Mouse (Mus musculus) CH12.LX (cell line): ENCODE measurements at regions not wholly inside any gene's neighbourhood (a gene's known extent, or its start where the extent isn't known, plus 50 kb on each side); places are given as distances from the start of the nearest gene placed in this dataset.

ENCODE experiments used
- DNase-seq: peaks from one replicate; pipeline ENCODE4 v3.0.0-alpha.2; 2013; ENCODE audit errors: extremely low read depth
- H3K27ac ChIP-seq: 2 replicates; pipeline ENCODE4 v1.5.1; 2012; ENCODE audit warnings: low read depth, mild to moderate bottlenecking, control low read depth, moderate library complexity; ENCODE audit not compliant: insufficient read depth
- H3K27me3 ChIP-seq: replicated peaks from 2 replicates; pipeline ENCODE3; 2012; ENCODE audit warnings: inconsistent platforms
- H3K36me3 ChIP-seq, 2 experiments: replicated peaks in 1 of 2; 2 replicates each; pipeline versions ENCODE3 to v1.6.1; 2012; ENCODE audit warnings: inconsistent platforms in 1 of 2, low read length in 1 of 2, mild to moderate bottlenecking in 1 of 2, mixed read lengths in 1 of 2, moderate library complexity in 1 of 2; ENCODE audit not compliant: control insufficient read depth in 1 of 2, insufficient read depth in 1 of 2
- H3K4me1 ChIP-seq, 2 experiments: 2 replicates each; pipeline ENCODE4 v1.6.1; 2012; ENCODE audit warnings: inconsistent platforms in 1 of 2, moderate library complexity in 1 of 2; ENCODE audit not compliant: insufficient read depth in 2 of 2, control insufficient read depth in 1 of 2
- H3K4me2 ChIP-seq: 2 replicates; pipeline ENCODE4 v1.6.1; 2012; ENCODE audit warnings: low read depth, mild to moderate bottlenecking, control low read depth; ENCODE audit not compliant: poor library complexity, insufficient read depth, severe bottlenecking
- H3K4me3 ChIP-seq, 3 experiments: fragments of 150-350 bp in 1 of 3; sonication (generic) in 1 of 3; replicated peaks in 1 of 3; 2 replicates each; pipeline versions ENCODE3 to v1.5.1; 2011 to 2012; ENCODE audit warnings: low read depth in 2 of 3, low read length in 2 of 3, mild to moderate bottlenecking in 2 of 3, moderate library complexity in 2 of 3, control low read depth in 1 of 3, improper control_type of control experiment in 1 of 3, inconsistent platforms in 1 of 3, mixed read lengths in 1 of 3; ENCODE audit not compliant: poor library complexity in 1 of 3
- H3K79me2 ChIP-seq: replicated peaks from 2 replicates; pipeline ENCODE4 v1.6.1; 2012; ENCODE audit warnings: mild to moderate bottlenecking, moderate library complexity; ENCODE audit not compliant: control insufficient read depth, poor library complexity, insufficient read depth, severe bottlenecking; ENCODE audit errors: extremely low read depth
- H3K9ac ChIP-seq: 2 replicates; pipeline ENCODE4 v1.6.1; 2012; ENCODE audit warnings: low read depth, mild to moderate bottlenecking, control low read depth, moderate library complexity; ENCODE audit not compliant: insufficient read depth
- H3K9me3 ChIP-seq: replicated peaks from 2 replicates; pipeline ENCODE3; 2012; ENCODE audit warnings: low read length, inconsistent platforms, mixed read lengths
- BHLHE40 ChIP-seq: IDR thresholded peaks from 2 replicates; pipeline ENCODE4 v1.6.1; 2011; ENCODE audit warnings: mild to moderate bottlenecking, low read depth, low read length, improper control_type of control experiment
- CHD2 ChIP-seq: IDR thresholded peaks from 2 replicates; pipeline ENCODE4 v1.6.1; 2011; ENCODE audit warnings: low read length, improper control_type of control experiment
- JUN ChIP-seq: IDR thresholded peaks from 2 replicates; pipeline ENCODE4 v1.6.1; 2011; ENCODE audit warnings: low read depth, mild to moderate bottlenecking, low read length, improper control_type of control experiment, moderate library complexity; ENCODE audit not compliant: insufficient read depth
- MAFK ChIP-seq: IDR thresholded peaks from 2 replicates; pipeline ENCODE4 v1.6.1; 2011; ENCODE audit warnings: low read length, improper control_type of control experiment; ENCODE audit not compliant: insufficient replicate concordance
- MYC ChIP-seq: IDR thresholded peaks from 2 replicates; pipeline ENCODE4 v1.6.1; 2011; ENCODE audit warnings: low read depth, mild to moderate bottlenecking, improper control_type of control experiment, low read length
- PAX5 ChIP-seq: IDR thresholded peaks from 2 replicates; pipeline ENCODE4 v1.6.1; 2012; ENCODE audit warnings: low read length, inconsistent platforms, mixed read lengths
- POLR2AphosphoS2 ChIP-seq: IDR thresholded peaks from 2 replicates; pipeline ENCODE4 v1.6.1; 2011; ENCODE audit warnings: low read depth, low read length, improper control_type of control experiment
- SIN3A ChIP-seq: IDR thresholded peaks from 2 replicates; pipeline ENCODE4 v1.6.1; 2012; ENCODE audit warnings: low read length, improper control_type of control experiment, inconsistent platforms
- SMC3 ChIP-seq: IDR thresholded peaks from 2 replicates; pipeline ENCODE4 v1.6.1; 2011; ENCODE audit warnings: low read depth, low read length, improper control_type of control experiment
- USF1 ChIP-seq: IDR thresholded peaks from 2 replicates; pipeline ENCODE4 v1.6.1; 2014; ENCODE audit warnings: low read depth, mild to moderate bottlenecking, inconsistent platforms, low read length, improper control_type of control experiment
- ZMIZ1 ChIP-seq: IDR thresholded peaks from 2 replicates; pipeline ENCODE4 v1.6.1; 2012; ENCODE audit warnings: low read depth, mild to moderate bottlenecking, inconsistent platforms, low read length, improper control_type of control experiment
- dilution Hi-C: fragments of 300-500 bp; cut with MboI; formaldehyde crosslinking; loops from 2 replicates; pipeline ENCODE4 v1.14.3; 2020; ENCODE audit warnings: low sequenced_read_pairs; ENCODE audit not compliant: extremely low pct_unique_long_range_greater_than_20kb, extremely low pct_ligation_motif_present
- in situ Hi-C: fragments of 300-500 bp; cut with MboI; formaldehyde crosslinking; loops from 3 replicates; pipeline ENCODE4 v1.14.3; 2019; ENCODE audit warnings: low sequenced_read_pairs, low pct_ligation_motif_present, low pct_unique_long_range_greater_than_20kb, mixed read lengths

DNA sequence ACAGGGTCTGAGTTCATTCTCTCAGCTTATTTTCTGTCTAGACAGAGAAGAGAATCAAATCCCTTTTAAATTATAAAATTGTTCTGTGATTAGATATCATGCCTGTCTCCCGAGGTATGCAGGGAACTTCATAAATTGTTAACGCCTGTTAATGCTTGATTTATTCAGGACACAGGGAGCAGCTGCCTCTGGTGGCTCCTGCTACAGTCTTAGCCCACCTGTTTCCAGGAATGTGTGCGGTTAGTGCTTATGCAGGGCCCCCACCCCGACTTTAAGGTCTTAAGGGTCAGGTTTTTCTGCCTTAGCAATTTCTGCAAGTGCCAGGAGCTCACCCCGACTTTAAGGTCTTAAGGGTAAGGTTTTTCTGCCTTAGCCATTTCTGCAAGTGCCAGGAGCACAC lies 54.7 kb upstream of the Ghitm start:
- no peak for DNase-seq
- dilution Hi-C loops (no loop called here), in situ Hi-C loops (no loop called here)
- no peak overlapping the region for H3K4me3 ChIP-seq
- no peaks in the 10 kb centered on the region for H3K4me1 ChIP-seq
- no peaks in the 10 kb centered on the region for H3K79me2 ChIP-seq
- TF ChIP-seq MAFK, result no peak
- no peak for TF ChIP-seq ZMIZ1
- TF ChIP-seq CHD2, result no peak
- TF ChIP-seq SIN3A, result no peak
- no peak for TF ChIP-seq SMC3
- no peak for TF ChIP-seq MYC
- TF ChIP-seq JUN, result no peak
- no peak for TF ChIP-seq PAX5
- no peak for TF ChIP-seq USF1
- TF ChIP-seq POLR2AphosphoS2, result no peak
- TF ChIP-seq BHLHE40, result no peak
- TF ChIP-seq, all 38 proteins: peak for 0
- H3K4me2 ChIP-seq, result no peak overlapping the region
- no peaks in the 10 kb centered on the region for H3K9me3 ChIP-seq
- no peaks in the 10 kb centered on the region for H3K36me3 ChIP-seq
- no peak overlapping the region for H3K27ac ChIP-seq
- H3K27me3 ChIP-seq, result peaks cover 15% of the 10 kb centered on the region
- no peak overlapping the region for H3K9ac ChIP-seq
